Mouse (Mus musculus) retina, embryonic 14.5 days (tissue): ENCODE measurements at regions not wholly inside any gene's neighbourhood (a gene's known extent, or its start where the extent isn't known, plus 50 kb on each side); places are given as distances from the start of the nearest gene placed in this dataset.

ENCODE experiments used
- DNase-seq: peaks from one replicate; pipeline ENCODE4 v3.0.0-alpha.2; 2015; ENCODE audit warnings: low spot score

GRCm38 (mm10) chr8:82702044-82702443 lies 71.9 kb downstream of the Zfp330 start:
- peak; percentile 42 for DNase-seq

- no peak for DNase-seq
These were observed 73.5 kb downstream of the Zfp330 start for GRCm38 (mm10) chr8:82700471-82700870.

- no peak for DNase-seq
These were observed 74.7 kb downstream of the Zfp330 start for GRCm38 (mm10) chr8:82699221-82699620.

- no peak for DNase-seq
These were observed 75.9 kb downstream of the Zfp330 start for GRCm38 (mm10) chr8:82698071-82698470.

DNA sequence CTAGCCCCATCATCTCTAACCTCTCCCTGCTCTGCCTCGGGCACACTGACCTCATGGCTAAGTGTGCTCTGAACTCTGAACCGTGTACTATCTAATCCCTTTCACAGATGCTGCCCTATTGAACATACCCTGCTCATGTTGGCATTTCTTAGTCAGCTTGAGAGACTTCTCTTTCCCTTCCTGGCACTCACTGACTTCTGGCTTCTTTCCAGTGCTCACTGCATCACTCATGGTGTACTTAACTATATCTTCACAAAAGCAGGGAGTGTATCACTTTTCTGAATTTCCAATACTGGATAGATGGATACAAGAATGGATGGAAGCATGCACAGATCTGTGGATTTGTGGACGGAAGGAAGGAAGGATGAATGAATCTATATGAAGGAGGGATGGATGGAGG lies 80.9 kb downstream of the Zfp330 start:
- DNase-seq = no peak

DNA sequence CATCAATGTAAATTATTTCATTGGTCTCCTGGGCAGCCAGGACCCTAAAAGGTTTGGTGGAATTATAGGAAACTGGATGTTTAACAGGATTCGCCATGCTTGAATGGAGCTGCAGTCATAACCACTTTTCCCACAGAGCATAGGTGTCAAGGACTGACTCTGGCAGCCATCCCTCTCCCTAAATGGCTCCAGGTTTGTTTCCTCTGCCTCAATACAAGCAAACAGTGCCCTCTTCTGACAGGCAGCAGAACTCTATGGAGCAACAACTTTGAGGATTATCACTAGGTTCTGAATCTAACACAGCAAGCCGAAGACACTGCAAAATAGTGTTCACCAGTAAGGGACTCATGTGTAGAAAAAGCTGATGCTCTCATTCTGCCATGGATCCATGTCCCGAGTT lies 84.6 kb downstream of the Zfp330 start:
- peak; percentile 52 for DNase-seq

DNA sequence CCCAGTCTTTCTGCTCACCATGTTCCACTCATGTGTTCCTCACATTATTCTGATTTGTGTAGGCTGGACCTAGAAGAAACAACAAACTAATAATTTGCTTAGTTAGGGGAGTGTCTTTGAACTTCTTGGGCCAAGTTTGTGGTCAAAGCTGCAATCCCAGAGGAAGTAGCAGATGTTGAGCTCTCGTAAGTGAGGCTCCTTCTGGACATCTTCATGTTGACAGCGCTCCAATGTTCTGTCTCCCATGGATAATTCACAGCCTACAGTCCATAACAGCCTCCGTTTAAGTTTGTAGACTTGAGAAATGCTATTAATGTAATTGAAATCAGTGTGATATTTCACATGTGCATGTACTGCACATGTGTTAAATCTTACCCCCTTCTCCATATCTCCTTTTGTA lies 88.0 kb downstream of the Zfp330 start:
- no peak for DNase-seq

DNA sequence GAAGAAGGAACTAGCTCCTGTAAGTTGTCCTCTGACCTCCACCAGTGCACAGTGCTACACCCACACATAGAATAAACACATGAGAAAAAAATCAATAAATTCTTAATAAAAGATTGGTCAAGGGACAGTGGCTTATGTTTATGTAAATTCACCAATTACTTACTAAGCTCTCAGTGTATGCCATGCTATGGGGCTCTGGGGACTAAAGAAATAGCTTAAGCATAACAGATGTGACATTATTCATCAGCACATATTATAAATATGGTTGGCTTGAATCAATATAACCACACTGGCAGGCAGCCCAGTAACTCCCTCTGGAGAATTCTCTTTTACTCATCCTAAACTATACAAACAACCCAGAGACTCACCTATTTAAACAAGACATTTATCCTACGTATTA lies 95.2 kb downstream of the Zfp330 start:
- DNase-seq = no peak

DNA sequence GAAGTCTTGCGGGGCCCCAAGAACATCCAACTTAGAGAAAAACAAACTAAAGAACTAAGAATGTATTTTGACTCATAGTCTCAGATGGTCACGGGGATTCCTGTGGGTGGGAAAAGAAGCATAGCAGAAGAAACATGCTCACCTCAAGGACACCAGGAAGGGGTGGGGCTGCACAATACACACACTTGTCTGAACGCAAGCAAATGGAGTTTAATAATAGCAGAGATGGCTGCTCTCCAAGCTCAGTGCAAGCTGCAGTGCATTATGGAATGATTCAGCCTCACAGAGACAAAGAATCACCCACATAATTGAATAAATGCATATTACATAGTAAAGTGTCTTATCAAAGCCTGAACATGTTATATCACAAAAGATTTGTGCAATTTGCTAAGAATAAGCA lies 96.2 kb downstream of the Zfp330 start:
- DNase-seq = no peak

DNA sequence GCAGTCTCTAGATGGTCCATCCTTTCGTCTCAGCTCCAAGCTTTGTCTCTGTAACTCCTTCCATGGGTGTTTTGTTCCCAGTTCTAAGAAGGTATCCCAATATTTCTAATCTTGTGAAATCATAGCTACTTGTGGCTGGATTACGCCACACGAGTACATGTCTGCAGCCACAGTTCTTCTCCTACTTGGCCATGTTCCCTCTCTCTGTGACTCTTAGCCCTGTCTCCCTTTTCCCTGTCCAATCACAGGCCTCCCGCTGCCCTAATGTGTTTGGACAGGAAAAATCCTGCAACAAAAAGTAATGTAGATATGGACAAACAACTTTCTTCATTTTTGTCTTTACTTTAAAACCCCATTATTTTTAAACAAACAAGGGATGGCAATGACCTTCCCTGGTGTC lies 104.7 kb downstream of the Zfp330 start:
- DNase-seq = no peak

DNA sequence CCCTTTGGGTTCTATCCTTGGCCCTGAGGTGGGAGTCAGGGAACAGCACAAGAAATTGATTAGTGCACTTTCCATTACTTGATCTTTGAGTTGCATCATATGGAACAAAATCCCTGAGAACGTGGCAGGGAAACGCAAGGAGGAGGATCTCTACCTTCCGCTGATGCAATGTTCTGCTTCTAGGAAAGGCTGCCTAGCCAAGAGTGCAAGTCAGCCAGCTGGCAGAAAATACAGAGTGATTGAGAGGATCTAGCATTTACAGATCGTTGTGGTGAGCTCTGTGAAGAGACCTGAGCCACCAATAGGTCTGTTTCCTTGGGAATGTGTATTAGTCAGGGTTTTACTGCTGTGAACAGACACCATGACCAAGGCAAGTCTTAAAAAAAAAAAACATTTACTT lies 108.8 kb downstream of the Zfp330 start:
- no peak for DNase-seq

DNA sequence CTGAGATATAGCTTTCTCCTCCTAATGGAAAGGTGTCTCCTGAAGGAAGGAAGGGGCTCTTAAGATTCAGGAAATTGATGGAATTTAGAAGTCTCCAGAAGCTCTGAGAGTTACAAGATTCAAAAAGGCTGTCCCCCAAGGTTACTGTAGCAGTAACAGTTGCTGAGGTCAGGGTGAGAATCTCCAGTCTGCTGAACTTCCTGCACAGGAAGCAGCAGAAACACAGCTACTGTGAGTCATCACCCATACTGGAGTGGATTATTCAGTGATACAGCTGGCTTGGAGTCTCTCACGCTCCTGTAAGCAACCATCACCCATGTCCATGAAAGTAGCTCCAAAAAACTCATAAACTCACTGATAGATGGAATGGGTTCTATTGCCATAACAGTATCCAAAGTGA lies 133.5 kb downstream of the Zfp330 start:
- no peak for DNase-seq

GRCm38 (mm10) chr8:82630486-82630885 lies 143.5 kb downstream of the Zfp330 start:
- DNase-seq = no peak

DNA sequence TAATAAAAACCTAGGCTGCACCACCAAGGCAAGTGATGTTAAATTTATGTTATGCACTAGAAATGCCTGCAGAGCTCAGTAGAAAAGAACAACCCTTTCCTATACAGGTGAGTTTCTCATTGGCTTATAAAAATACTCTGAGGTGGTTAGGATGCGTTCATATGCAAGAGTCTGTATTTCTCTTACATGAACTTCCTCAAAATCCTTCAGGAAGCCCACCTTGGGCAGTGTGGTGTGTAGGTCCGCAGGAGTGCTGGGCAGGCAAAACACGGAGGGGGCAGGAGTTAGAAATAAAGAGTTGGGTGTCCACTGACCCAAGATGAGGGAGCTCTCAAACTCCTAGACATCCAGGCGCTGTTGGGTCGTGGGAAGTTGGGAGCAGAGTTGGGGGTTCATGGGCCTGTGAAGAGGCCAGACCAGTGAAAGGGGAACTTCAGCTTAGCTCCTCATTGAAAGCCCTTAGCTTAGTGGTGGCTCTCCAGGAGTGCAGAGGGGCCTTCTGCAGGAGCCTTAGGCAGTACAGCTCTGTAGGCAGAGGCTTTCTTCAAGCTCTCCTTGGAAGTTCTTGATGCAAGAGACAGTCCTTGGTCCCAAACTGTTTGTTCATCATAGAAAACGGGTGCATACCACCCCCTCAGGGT lies 150.0 kb downstream of the Zfp330 start:
- no peak for DNase-seq

- DNase-seq = no peak
These were observed 155.3 kb downstream of the Zfp330 start for GRCm38 (mm10) chr8:82618668-82619067.

DNA sequence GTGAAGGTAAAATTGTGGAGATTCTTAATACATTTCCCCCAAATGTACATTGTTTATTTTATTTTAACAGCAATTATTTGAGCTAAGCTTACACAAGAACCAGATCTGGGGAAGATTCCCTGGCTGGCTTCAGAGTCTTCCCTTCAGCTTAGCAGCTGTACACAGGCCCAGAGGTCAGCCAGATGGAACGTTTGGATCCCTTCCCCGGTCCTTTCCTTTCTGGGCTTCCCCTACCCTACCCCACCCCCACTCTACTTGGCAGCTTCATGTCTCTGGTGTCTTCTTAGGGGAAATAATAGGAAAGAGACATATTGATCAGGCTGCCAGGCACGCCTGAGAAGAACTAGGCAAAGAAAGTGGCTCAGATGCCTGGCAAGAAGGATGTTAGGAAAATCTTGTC lies 172.4 kb downstream of the Zfp330 start:
- no peak for DNase-seq

GRCm38 (mm10) chr8:82573434-82573833 lies 170.4 kb upstream of the Il15 start:
- no peak for DNase-seq

- no peak for DNase-seq
These were observed 135.1 kb upstream of the Il15 start for GRCm38 (mm10) chr8:82538121-82538520.

- no peak for DNase-seq
These were observed 126.1 kb upstream of the Il15 start for GRCm38 (mm10) chr8:82529153-82529552.

DNA sequence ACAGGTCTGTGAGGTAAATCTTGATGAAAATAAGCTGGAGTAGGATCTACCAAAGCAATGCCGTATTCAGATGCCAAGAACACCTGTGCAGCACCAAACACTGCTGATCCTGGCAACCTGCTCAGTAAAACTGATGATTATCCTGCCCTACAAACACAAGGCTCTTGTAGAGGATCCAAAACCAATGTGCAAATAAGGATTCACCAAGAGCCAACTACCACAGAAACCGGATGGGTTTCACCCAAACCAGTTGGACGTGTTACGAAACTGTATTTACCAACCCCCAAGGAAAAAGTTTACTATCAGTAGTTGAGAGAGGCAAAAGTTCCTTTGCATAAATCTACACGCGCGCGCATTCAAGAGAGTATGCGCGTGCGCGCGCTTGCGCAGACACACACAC lies 120.8 kb upstream of the Il15 start:
- no peak for DNase-seq

GRCm38 (mm10) chr8:82498496-82498895 lies 95.5 kb upstream of the Il15 start:
- DNase-seq = no peak

DNA sequence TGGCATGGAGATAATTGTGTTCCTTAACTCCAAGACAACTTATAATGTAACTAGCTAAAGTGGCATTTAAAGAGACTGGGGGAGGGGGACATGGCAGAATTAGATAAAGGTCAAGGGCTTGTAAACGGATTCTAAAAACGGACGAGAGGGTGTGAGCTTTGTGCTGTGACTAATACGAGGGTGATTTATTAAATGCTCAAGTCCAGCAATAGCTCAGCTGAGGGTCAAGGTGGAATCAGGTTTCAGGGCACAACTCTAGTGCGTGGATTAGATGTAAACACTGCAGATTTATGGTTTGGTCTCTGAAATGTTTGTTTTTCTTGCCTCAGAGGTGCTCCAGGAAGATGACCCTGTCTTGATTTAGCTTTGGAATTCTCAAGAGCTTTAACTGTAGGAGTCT lies 74.8 kb upstream of the Il15 start:
- no peak for DNase-seq

- DNase-seq = no peak
These were observed 74.4 kb upstream of the Il15 start for GRCm38 (mm10) chr8:82477426-82477769.

- no peak for DNase-seq
These were observed 73.8 kb upstream of the Il15 start for GRCm38 (mm10) chr8:82476708-82477425.
